Mouse (Mus musculus): ENCODE measurements at regions not wholly inside any gene's neighbourhood (a gene's known extent, or its start where the extent isn't known, plus 50 kb on each side); places are given as distances from the start of the nearest gene placed in this dataset.

- no peak for TF ChIP-seq CEBPB (IDR thresholded peaks at IDR 0.05; ENCODE audit: insufficient read depth, poor library complexity, severe bottlenecking)
- no peak for TF ChIP-seq POLR2AphosphoS2 (IDR thresholded peaks at IDR 0.05; ENCODE audit: insufficient read length, low read depth)
- TF ChIP-seq POLR2A (IDR thresholded peaks at IDR 0.05; ENCODE audit: insufficient read length, low read depth) = no peak
These were observed 289.8 kb upstream of the Btbd3 start for GRCm38 (mm10) chr2:137966460-137967076.
